Mouse (Mus musculus): ENCODE results near the gene Adgrl2. TPM values are rescaled to one million over a fixed set of nuclear protein-coding genes. Genes with fewer than 3 reads are reported as not detected.

Adgrl2 gene
- total RNA-seq, 4 experiments from 2014 or later = 61.5 to 72.6 (median 67.9) TPM

- DNase-seq = no peak
These were observed 108.9 kb downstream of the Adgrl2 start for GRCm38 (mm10) chr3:148881431-148881830.

DNA sequence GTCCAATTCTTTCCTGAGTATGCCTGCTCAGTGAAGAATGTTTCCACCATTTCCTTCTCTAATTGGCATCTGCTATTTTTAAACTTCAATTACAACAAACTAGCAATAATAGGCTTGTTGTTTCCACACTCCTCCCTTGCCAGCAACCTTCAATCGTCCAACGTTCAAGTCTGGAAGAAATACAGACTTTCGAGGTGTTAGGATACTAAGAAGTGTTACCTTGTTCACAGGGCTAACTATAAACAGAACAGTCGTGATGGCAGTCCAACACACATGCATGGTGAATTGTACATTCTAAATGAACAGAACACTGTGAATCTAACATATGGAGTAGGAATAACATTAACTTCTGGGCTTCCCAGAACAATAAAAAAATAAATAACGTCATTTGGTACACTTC is 117.8 kb downstream of the Adgrl2 start:
- DNase-seq = no peak

DNA sequence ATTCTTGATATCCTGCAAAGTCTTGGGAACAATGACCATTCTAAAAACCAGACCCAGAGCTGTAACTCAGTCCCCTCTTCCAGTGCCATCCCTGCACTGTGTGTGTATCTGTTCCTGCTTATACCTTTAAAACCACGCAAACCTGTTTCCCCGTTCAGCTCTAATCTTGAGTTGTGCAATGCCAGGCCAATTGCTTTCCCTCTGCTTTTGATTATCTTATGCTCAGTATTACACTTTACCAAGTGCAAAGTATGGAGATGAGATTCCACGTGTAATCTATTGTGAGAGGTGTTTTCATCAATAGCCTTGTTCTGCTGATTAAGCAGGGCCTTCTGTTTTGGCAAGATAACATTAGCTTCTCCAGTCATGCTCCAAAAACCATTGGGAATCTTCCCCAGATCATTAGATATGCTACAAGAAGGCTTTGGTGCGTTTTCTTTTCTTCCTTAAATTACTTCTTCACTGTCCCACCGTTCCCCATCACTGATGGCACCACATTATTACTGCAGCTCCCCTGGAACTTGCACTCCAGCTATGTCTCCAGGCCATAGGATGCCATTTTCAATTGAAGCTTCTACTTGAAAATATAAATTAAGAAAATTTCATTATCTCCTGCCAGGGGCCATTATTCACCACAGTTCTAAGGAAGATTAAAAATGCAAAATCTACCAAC is 118.4 kb downstream of the Adgrl2 start:
- no peak for DNase-seq

- no peak for DNase-seq
These were observed 122.7 kb downstream of the Adgrl2 start for GRCm38 (mm10) chr3:148867618-148868017.

DNA sequence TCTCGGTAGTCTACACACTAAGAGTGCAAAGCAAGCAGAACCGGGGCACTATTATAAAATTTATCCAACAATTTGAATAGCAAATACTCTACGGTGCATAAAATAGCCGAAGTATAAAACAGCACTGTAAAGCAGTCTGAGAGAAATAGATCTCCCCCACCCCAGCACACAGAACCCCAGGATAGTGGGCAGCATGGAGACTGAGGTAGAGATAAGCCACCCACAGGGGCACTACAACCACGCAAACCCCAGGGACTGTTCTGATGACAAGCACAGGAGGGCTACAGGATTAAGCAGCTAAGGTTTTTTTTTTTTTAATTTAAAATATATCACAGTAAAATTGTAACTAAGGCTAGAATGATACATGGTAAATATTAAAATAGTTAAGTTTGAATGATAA is 123.7 kb downstream of the Adgrl2 start:
- no peak for DNase-seq

DNA sequence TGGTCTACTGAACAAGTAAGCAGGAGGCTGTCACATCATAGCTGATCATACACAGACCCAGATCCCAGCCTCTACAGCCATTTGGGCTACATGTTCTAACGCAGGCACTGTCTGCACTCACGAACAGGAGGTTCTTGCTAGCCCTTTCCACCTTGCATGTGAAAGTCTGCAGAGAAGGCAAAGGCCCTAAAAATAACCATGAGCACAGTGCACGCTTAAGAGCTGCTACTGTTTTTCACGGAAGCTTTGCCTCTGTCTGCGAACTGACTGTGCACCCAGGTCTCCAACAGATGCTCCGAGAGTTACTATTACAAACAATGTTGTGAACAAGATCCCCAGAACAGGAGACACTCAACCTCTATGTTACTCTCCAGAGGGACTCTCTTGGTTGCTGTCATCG is 124.3 kb downstream of the Adgrl2 start:
- no peak for DNase-seq

DNA sequence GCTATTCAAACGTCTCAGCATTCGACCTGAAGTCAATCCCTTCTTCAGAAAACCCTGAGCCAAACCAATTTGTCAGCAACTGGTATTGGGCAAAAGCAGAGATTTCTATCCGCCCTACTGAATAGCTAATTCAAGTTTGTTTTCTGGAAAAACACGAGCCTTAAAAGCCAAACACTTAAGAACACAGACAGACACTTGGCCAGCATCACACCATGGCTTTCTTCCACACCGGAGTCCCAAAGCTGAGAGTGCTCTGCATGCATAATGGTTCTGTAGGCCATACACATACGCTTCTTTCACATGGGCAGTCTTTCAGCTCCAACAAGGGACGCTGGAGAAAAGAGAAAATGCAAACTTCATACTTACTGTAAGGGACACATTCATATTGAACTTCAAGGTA is 125.1 kb downstream of the Adgrl2 start:
- no peak for DNase-seq

DNA sequence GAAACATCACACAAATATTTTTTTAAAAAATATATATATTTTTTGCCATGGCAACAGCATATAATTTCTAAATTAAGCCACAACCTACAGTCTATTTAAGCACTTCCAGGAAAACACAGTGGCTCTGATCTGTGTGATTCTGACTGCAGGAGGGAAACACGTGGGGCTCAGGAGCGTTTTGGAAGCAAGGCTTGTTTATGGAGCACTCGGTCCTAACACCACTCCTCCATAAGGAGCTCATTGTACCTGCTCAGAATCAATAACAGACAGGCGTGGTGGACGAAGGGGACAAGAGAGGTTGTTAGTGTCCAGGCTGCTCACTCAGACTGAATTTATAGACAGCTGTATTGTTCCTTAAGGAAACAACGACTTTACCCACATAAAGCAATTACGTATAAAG is 128.5 kb downstream of the Adgrl2 start:
- DNase-seq = no peak

GRCm38 (mm10) chr3:148854306-148854910 is 135.9 kb downstream of the Adgrl2 start:
- DNase-seq = no peak

- DNase-seq = no peak
These were observed 137.0 kb downstream of the Adgrl2 start for GRCm38 (mm10) chr3:148853372-148853771.

DNA sequence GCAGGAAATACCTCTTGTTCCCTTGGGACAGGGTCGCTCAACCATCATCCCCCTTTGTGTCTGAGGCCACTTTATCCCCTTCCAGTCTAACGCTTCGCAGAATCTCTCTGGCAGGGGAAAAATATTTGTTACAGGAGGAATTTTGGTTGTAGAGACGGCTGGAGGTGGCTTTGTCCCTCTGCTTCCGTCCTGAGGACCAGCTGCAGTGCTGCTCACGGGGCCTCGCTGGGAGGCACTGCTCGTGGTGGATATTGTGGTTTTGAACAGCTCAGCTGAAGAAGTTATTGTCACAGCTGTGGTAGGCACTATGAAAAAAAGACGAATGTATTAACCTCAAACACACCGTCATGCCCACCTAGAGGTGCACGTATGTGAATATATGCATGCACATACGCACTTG is 137.8 kb downstream of the Adgrl2 start:
- no peak for DNase-seq

DNA sequence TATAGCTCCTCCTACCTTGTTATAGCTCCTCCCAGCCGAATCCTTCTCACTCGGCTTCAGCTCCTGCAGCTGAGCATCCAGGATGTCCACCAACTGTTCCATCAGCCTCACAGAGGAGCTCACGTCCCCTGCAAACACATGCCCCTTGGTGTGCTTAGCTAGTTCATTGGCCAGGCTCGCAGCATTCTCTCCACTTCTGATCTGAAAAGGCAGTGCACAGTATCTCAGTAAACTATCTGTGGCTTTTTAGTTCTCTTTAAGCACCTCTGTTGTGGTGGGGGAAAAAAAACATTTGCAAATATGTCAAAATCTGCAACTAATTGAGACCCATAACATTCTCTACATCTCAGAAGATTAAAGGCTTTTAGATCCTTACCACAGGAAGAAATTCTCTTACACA is 139.5 kb downstream of the Adgrl2 start:
- no peak for DNase-seq

DNA sequence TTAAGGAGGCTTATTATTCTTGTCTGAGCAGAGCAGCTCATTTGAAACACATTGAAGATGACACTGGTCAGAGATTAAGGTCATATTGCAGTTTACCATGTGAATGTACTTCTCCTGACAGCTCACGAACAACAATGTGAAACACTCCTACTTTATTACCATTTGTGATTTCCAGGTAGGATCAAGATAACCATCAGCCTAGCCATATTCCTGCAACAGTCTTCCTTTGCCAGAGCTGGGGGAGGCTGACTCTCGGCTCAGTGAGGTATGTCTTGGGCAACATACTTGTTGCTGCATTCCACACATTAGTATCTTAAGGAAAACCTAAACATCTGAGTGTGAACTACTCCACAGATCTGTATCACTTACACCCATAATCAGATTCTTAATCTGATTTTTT is 142.0 kb downstream of the Adgrl2 start:
- DNase-seq = no peak

DNA sequence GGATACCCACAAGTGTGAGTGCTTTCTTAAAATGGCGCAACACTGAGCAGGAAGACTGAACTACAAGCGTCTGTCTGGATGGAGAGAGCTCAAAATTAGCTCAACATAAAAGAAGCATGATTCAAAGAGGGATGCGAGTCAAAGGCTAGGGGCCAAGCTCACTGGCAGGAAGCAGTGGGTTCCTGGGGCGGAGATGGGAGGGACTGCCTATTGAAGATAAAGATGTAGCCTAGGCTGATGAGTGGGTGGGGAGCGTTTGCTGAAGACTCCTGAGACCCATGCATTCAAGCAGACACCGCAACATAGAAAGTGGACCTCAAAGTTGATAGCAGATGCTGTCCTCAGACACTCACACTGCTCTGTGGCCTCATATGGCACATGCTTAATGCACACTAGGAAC is 146.2 kb downstream of the Adgrl2 start:
- no peak for DNase-seq

- DNase-seq = no peak
These were observed 147.8 kb downstream of the Adgrl2 start for GRCm38 (mm10) chr3:148842533-148842932.

DNA sequence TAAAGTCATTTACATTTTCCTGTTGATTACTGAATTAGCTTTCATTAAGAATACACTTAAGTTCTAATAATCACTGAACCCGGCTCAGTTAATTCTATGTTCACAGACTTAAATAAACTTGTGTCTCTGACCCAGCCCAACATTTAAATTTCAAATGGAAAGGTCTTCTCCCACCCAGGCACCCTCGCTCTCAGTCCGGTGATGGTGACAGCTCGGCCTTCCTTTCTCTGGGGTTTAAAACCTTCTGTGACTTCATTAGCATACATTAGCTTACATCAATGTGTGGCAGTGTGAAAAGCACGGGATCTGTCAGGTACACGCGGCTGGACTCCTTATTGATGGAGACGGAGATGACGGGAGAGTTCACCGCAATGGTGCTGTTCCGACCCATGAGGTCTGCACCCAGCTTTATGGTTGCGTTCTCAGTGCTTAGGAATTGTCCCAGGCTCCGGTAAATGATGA is 151.5 kb downstream of the Adgrl2 start:
- no peak for DNase-seq

DNA sequence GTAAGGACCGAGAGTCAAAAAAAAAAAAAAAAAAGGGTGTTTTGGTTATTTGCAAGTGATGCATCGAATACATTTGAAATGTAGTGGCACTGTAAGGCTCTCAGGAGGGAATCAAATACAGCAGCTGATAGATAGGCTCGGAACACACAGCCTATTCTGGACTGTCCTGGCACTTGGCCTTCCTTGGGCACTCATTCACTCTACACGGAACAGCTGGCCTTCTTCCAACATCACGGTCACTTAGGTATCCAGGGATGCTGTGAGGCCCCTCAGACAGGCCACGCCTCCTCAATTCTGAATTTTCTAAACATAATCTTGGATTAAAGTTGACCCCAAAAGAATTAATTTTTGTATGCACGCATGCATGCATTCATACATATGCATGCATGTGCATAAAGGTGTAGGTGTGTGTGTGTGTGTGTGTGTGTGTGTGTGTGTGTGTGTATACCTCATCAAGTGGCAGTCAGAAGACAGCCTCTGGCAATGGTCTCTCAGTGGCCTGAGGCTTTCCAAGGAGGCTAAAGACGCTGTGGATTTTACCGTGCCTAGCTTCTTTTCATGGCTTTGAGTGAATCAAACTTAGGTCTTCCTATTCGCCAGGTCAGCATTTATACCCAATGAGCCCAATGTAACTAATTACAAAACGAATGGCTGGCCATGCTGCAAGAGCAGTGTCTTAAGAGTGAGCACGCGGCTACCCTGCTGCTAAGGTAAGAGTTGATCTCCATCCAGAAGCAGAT is 152.1 kb downstream of the Adgrl2 start:
- DNase-seq = no peak

GRCm38 (mm10) chr3:148835136-148835535 is 155.2 kb downstream of the Adgrl2 start:
- no peak for DNase-seq

DNA sequence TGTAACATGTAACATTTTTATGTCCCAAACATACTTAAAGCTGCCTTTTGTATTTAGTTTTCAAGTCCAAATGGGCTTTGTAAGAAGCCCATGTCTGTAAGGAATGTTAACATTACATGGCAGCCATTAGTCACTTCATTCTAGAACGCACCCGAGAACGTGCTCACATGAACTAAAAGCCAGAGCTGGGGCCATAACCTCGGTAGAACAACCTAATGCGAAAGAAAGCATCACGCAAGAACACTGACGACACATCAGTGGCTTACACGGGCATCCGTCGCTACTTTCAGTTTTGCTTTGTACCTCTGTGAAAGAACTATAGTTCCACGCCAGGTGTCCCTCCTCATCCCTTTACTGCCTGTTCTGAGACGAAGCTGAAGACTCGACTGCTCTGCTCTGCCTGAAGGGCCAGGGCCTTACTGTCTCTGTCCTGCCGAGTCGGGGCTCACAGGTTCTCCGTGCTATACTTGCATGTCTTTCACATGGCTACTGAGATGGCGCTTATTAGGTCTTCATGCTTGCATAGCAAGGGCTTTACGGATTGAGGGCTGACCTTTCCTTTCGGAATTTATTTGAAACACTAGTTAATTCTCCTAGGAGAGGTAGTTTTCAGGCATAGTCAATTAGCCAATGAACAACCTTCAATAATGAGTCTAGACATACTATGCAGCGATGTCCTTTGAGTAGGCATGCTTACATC is 157.1 kb downstream of the Adgrl2 start:
- no peak for DNase-seq

DNA sequence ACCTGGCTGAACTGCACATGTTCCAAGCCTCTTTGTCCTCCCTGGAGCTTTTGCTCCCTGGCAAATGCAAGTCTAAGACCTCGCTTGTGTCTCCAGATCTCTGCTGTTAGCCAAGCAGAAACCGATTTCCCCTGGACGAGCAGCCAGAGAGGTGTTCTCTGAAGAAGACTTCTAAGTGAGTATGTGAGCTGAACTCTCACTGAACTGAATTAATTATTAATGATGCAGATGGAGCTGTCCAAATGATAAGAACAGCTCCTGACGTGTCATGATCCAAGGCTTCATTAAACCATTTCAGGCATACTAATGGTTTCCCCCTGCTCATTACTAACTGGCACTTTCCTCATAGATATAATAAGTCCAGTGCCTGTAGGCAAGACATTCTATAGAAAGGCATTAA is 158.4 kb downstream of the Adgrl2 start:
- DNase-seq = no peak

DNA sequence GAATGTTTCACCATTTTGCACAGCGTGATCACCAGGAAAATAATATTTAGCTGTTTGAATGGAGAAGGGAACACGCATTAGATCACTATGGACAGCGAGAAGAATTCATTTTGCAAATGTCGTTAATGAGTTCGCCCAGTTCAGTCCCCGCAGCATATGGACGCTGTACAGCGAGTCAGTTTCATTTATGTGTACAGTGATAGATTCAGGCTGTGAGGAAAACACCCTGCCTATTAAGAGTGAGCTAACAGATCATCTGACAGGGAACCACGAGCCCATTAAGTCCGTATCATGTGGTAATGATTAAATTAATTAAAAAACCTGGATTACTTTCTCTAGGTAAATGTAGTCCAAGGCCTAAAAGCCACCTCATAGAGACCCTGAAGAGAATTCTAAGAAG is 161.8 kb downstream of the Adgrl2 start:
- DNase-seq = no peak

GRCm38 (mm10) chr3:148823551-148823950 is 166.8 kb downstream of the Adgrl2 start:
- DNase-seq = no peak

- no peak for DNase-seq
These were observed 168.7 kb downstream of the Adgrl2 start for GRCm38 (mm10) chr3:148821632-148822031.

Measured in adrenal gland, adult 8-10 months (tissue).